Mouse (Mus musculus) erythroblast, embryonic 14.5 days (primary cell): Measurements from ENCODE around the gene Map2k6.

Source experiments
- GATA1 ChIP-seq: IDR thresholded peaks from 2 replicates; pipeline ENCODE4 v1.6.1; 2012; ENCODE audit warnings: low read length, inconsistent platforms, mixed read lengths
- TAL1 ChIP-seq: IDR thresholded peaks from 3 replicates; pipeline ENCODE4 v1.6.1; 2012; ENCODE audit warnings: low read length, inconsistent platforms, mixed read lengths

DNA sequence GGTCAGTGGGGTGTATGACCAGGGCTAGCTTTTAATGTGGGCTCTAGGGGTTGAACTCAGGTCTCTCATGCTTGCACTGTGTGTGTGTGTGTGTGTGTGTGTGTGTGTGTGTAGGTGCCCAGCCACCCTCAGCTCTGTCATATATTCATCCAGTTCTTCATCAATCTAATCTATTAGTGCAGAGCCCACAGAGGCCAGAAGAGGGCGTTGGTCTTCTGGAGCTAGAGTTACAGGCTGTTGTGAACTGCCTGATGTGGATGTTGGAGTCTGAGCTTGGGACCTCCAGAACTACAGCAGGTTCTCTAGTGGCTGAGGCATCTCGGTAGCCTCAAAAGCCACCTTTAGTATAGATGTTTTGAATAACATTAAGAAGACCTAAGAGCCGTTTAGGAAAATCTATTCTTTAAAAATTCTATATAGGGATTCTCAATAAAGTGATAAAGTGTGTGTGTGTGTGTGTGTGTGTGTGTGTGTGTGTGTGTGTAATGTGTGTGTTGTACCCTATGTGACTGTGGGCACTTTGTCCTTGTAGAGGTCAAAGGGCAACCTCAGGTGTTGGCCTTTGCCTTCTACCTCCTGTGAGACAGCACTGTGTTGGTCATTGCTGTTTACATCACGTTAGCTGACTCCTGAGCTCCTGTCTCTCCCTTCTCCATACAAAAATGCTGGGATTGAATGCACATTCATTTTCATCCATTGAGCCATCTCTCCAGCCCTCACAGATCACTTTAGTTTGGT is 96.6 kb downstream of the Map2k6 start:
- no peak for TF ChIP-seq GATA1
- TF ChIP-seq TAL1: no peak
